ENCODE assay signal across 6 mouse cellular contexts in genomic region chr7:24776918-24777317, GRCm38 (mm10). TPM values are rescaled to one million over a fixed set of nuclear protein-coding genes. Genes with fewer than 3 reads are reported as not detected.
"Had no signal": no experiment of that assay in that cellular context is flagged by ENCODE, and none has a peak within 500 bp of the region (broad histone marks: within the 10 kb centered on the region; RNA-seq: fewer than 3 reads in every experiment).

Gene Ceacam10, plus strand, starts transcription at chr7:24777206.

RNA-seq across cellular contexts. Expression of gene Ceacam10, which starts in this region (rescaled TPM):
- total RNA-seq: layer of hippocampus, adult 8-10 months; layer of hippocampus, postnatal 14 days; left cerebral cortex, adult 18-20 months; left cerebral cortex, postnatal 4 days; liver, adult 2 months had no signal
- polyA plus RNA-seq: liver, adult 2 months; midbrain, embryonic 12.5 days had no signal
